Mouse (Mus musculus) T-helper 2 cell (primary cell): ENCODE results near the gene Mal.

Experiments used
- in situ Hi-C: fragments of 300-600 bp; cut with MboI, MseI; formaldehyde crosslinking; loops from one replicate; pipeline ENCODE4 v1.15.1; 2025; ENCODE audit warnings: high pct_unique_total_duplicates

Gene Mal

GRCm38 (mm10) chr2:127656086-127656720 lies at the start of gene Mal:
TSS of gene Mal (minus strand) at chr2:127656695.
- in situ Hi-C loops = no loop called here

GRCm38 (mm10) chr2:127705267-127705666 lies 48.8 kb upstream of the Mal start:
- in situ Hi-C loops = loop anchor here (25.0 kb wide), 1 partner anchor 1857 kb away; no protein-coding TSS in a partner anchor

GRCm38 (mm10) chr2:127689239-127689638 lies 32.7 kb upstream of the Mal start:
- in situ Hi-C loops = no loop called here

- in situ Hi-C loops = loop anchor here (5.0 kb wide), 1 partner anchor 72 kb away; no protein-coding TSS in a partner anchor
These were observed 27.3 kb upstream of the Mal start for GRCm38 (mm10) chr2:127683687-127684331.

GRCm38 (mm10) chr2:127667843-127668506 lies 11.5 kb upstream of the Mal start:
- in situ Hi-C loops = no loop called here

- in situ Hi-C loops = no loop called here
These were observed 10.5 kb upstream of the Mal start for GRCm38 (mm10) chr2:127667015-127667414.

- in situ Hi-C loops = no loop called here
These were observed 6.2 kb upstream of the Mal start for GRCm38 (mm10) chr2:127662708-127663107.

GRCm38 (mm10) chr2:127655419-127655818 lies 1.1 kb downstream of the Mal start:
- in situ Hi-C loops = no loop called here

GRCm38 (mm10) chr2:127654786-127655185 lies 1.7 kb downstream of the Mal start:
- in situ Hi-C loops = no loop called here

GRCm38 (mm10) chr2:127652805-127653204 lies 3.7 kb downstream of the Mal start:
- in situ Hi-C loops = no loop called here

- in situ Hi-C loops = no loop called here
These were observed 4.2 kb downstream of the Mal start for GRCm38 (mm10) chr2:127652335-127652734.

- in situ Hi-C loops = no loop called here
These were observed 4.9 kb downstream of the Mal start for GRCm38 (mm10) chr2:127651601-127652000.

GRCm38 (mm10) chr2:127649921-127650320 lies 6.6 kb downstream of the Mal start:
- in situ Hi-C loops = no loop called here

- in situ Hi-C loops = no loop called here
These were observed 8.3 kb downstream of the Mal start for GRCm38 (mm10) chr2:127648145-127648544.

- in situ Hi-C loops = no loop called here
These were observed 9.6 kb downstream of the Mal start for GRCm38 (mm10) chr2:127646875-127647274.

- in situ Hi-C loops = no loop called here
These were observed 12.5 kb downstream of the Mal start for GRCm38 (mm10) chr2:127643728-127644704.

- in situ Hi-C loops = no loop called here
These were observed 17.5 kb downstream of the Mal start for GRCm38 (mm10) chr2:127638973-127639372.

GRCm38 (mm10) chr2:127635581-127635980 lies 20.9 kb downstream of the Mal start:
- in situ Hi-C loops = no loop called here

GRCm38 (mm10) chr2:127632601-127633000 lies 23.9 kb downstream of the Mal start:
- in situ Hi-C loops = no loop called here

- in situ Hi-C loops = no loop called here
These were observed 28.4 kb downstream of the Mal start for GRCm38 (mm10) chr2:127627990-127628570.

GRCm38 (mm10) chr2:127627354-127627753 lies 29.1 kb downstream of the Mal start:
- in situ Hi-C loops = no loop called here
